In genomic region chr2:62411211-62412080, GRCm38 (mm10) we compare ENCODE assay signal across 8 mouse cellular contexts. TPM values are rescaled to one million over a fixed set of nuclear protein-coding genes. Genes with fewer than 3 reads are reported as not detected.
DNase-seq lines count a peak whose midpoint lies in the region; ATAC-seq and TF ChIP-seq lines count a peak whose summit lies in the region.

No protein-coding gene starts in this region.

- peak overlapping the region; percentile 98 for H3K4me2 ChIP-seq in heart, embryonic 14.5 days (ENCODE audit: low read length)
- peak overlapping the region; percentile 68 for H3K4me2 ChIP-seq in kidney, embryonic 16.5 days (replicated peaks; ENCODE audit: low read depth, low read length)

- intact Hi-C loops in left cerebral cortex, adult 2 months (cut with DNase I), result no loop called here
- intact Hi-C loops in left cerebral cortex, postnatal 25 days (cut with DNase I), result no loop called here

- peak; percentile 73 for TF ChIP-seq POLR2A in spleen, adult 2 months (IDR thresholded peaks at IDR 0.05; ENCODE audit: low read depth, low read length)

- no peak for TF ChIP-seq CTCF in left cerebral cortex, adult 2 months (IDR thresholded peaks at IDR 0.05)
- no peak for TF ChIP-seq CTCF in spleen, adult 2 months (IDR thresholded peaks at IDR 0.05; ENCODE audit: extremely low read depth, insufficient read depth, insufficient read length, insufficient replicate concordance)

- H3K4me3 ChIP-seq in left cerebral cortex, adult 2 months, result peak overlapping the region; percentile 47
- peak overlapping the region; percentile 57 to 59 for H3K4me3 ChIP-seq in heart, embryonic 14.5 days (ENCODE audit: control insufficient read depth in 1 of 2, insufficient read depth in 1 of 2, low read depth in 1 of 2, low read length in 2 of 2)
- H3K4me3 ChIP-seq in kidney, embryonic 16.5 days (ENCODE audit: low read length), result peak overlapping the region; percentile 49
- H3K4me3 ChIP-seq in spleen, adult 2 months (ENCODE audit: extremely low read depth, insufficient read depth, insufficient read length), result peak overlapping the region; percentile 83

- H3K4me1 ChIP-seq in heart, embryonic 14.5 days (ENCODE audit: control insufficient read depth in 2 of 2, insufficient read depth in 2 of 2, low read length in 2 of 2), result peaks cover 3 to 6% of the 10 kb centered on the region in 2 experiments; a peak in 2 of 4 replicates
- H3K4me1 ChIP-seq in kidney, embryonic 16.5 days (ENCODE audit: insufficient read depth, low read length), result peaks cover 22% of the 10 kb centered on the region
- peaks cover 17% of the 10 kb centered on the region for H3K4me1 ChIP-seq in spleen, adult 2 months (ENCODE audit: control insufficient read depth, insufficient read depth, insufficient read length)

- no peaks in the 10 kb centered on the region for H3K36me3 ChIP-seq in heart, embryonic 14.5 days (ENCODE audit: control insufficient read depth, insufficient read depth, low read length)
- H3K36me3 ChIP-seq in kidney, embryonic 16.5 days (ENCODE audit: insufficient read depth, low read length), result no peaks in the 10 kb centered on the region
- no peaks in the 10 kb centered on the region for H3K36me3 ChIP-seq in spleen, adult 2 months (ENCODE audit: control insufficient read depth, insufficient read depth, low read length)

- H3K27ac ChIP-seq in left cerebral cortex, adult 2 months, result no peak overlapping the region
- H3K27ac ChIP-seq in heart, embryonic 14.5 days (replicated peaks in 1 of 2; ENCODE audit: control insufficient read depth in 1 of 2, insufficient read depth in 1 of 2, low read depth in 2 of 2, low read length in 2 of 2), result peak overlapping the region in 1 of 2 experiments; percentile 37; a peak in 3 of 4 replicates
- peak overlapping the region; percentile 87 for H3K27ac ChIP-seq in kidney, embryonic 16.5 days (ENCODE audit: low read length)
- peak overlapping the region; percentile 89 for H3K27ac ChIP-seq in spleen, adult 2 months (ENCODE audit: insufficient read depth, low read length)

- no peaks in the 10 kb centered on the region for H3K9me3 ChIP-seq in heart, embryonic 14.5 days (ENCODE audit: control insufficient read depth, low read length)
- H3K9me3 ChIP-seq in kidney, embryonic 16.5 days (ENCODE audit: low read length), result no peaks in the 10 kb centered on the region

- 8% methylated on average over 47 of the region's 47 CpGs for WGBS in heart, embryonic 14.5 days
- WGBS in kidney, embryonic 16.5 days, result 4% methylated on average over 47 of the region's 47 CpGs
- WGBS in spleen, adult 2 months, result 2% methylated on average over 47 of the region's 47 CpGs

- H3K9ac ChIP-seq in heart, embryonic 14.5 days (ENCODE audit: low read length), result peak overlapping the region; percentile 73
- peak overlapping the region; percentile 68 for H3K9ac ChIP-seq in kidney, embryonic 16.5 days (replicated peaks; ENCODE audit: low read length)

- ATAC-seq in heart, embryonic 14.5 days (ENCODE audit: insufficient number of reproducible peaks, insufficient read depth, low FRiP score, low read depth), result peak; percentile 71
- peak; percentile 97 for ATAC-seq in kidney, embryonic 16.5 days (ENCODE audit: low FRiP score, low TSS enrichment)
- ATAC-seq in erythroid progenitor cell, adult 5-6 weeks (replicated peaks; ENCODE audit: low FRiP score, poor library complexity, severe bottlenecking), result no peak

- DNase-seq in left cerebral cortex, adult 2 months (ENCODE audit: extremely low spot score in 1 of 2, low spot score in 2 of 2), result no peak
- DNase-seq in left cerebral cortex, postnatal 25 days (ENCODE audit: low spot score in 2 of 2), result no peak
- DNase-seq in embryo, embryonic 10 days (ENCODE audit: low spot score), result peak; percentile 80
- DNase-seq in lung, postnatal 25 days (ENCODE audit: low spot score), result peak; percentile 50
- DNase-seq in spleen, adult 2 months (ENCODE audit: low read depth in 1 of 2, low spot score in 2 of 2), result peak in 1 of 2 experiments; percentile 61

- peaks cover 8% of the 10 kb centered on the region; the same call in 1 of the 2 replicates for H3K27me3 ChIP-seq in heart, embryonic 14.5 days (ENCODE audit: control insufficient read depth, insufficient read depth, low read length)
- no peaks in the 10 kb centered on the region for H3K27me3 ChIP-seq in kidney, embryonic 16.5 days (ENCODE audit: insufficient read depth, low read length)
- no peaks in the 10 kb centered on the region for H3K27me3 ChIP-seq in spleen, adult 2 months (ENCODE audit: control insufficient read depth, insufficient read depth, low read length)

RNA-seq across cellular contexts. Expression of gene Dpp4, which starts 0.6 kb away (rescaled TPM):
- 1 to 10 TPM; 1.4 to 4.6 TPM for total RNA-seq in left cerebral cortex, adult 2 months (2021)
- total RNA-seq in left cerebral cortex, postnatal 25 days (2021), result 1 to 10 TPM; 2.2 to 2.4 TPM
- 22.0 and 26.5 TPM in 2 replicates for polyA plus RNA-seq in heart, embryonic 14.5 days (2014; fragmentation: Nextera tagmentation; extraction: Ambion mirVana)
- 118 and 125 TPM in 2 replicates for polyA plus RNA-seq in kidney, embryonic 16.5 days (2015; fragmentation: Nextera tagmentation; extraction: Ambion mirVana)
- 10.1 and 11.4 TPM in 2 replicates for polyA plus RNA-seq in spleen, adult 2 months (2012; rRNA removed)
- 8.3 and 12.2 TPM in 2 replicates for total RNA-seq in erythroid progenitor cell, adult 5-6 weeks (2015; ENCODE audit: low replicate concordance)
- 1.7 and 3.5 TPM in 2 replicates for total RNA-seq in erythroid progenitor cell, adult 5-6 weeks (2017; ENCODE audit: low replicate concordance)

Comparison
In these comparisons a context has a peak if more than half of its experiments do, and no peak if none do; other contexts are left out.
1. DNase-seq: peak in embryo, embryonic 10 days (single experiment) and lung, postnatal 25 days (single experiment); none in left cerebral cortex, adult 2 months (0 of 2) and left cerebral cortex, postnatal 25 days (0 of 2).
2. Peak in every context shown above with its lines, with median percentiles within 50 percentile points of each other: H3K4me3 ChIP-seq.